8 mouse cellular contexts compared by ENCODE assay signal in the genomic region with DNA sequence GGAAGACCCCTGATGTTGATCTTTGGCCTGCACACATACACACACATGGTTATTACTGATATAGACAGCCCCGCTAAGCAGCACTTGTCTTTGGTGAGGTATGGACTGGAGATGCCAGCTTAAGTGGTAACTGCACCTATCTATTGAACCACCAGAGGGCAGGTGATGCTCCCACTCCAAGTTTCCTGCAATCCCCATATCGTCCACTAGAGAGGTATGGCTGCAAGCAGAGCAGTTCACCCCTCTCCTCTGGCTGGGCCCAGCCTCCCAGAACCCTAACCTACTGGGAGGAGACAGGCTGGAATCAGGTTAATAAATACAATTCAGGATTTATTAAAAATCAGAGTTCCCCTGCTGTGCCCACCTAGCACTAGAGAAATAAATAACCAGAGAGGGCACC. TPM values are rescaled to one million over a fixed set of nuclear protein-coding genes. Genes with fewer than 3 reads are reported as not detected.
DNase-seq lines count a peak whose midpoint lies in the region; ATAC-seq and TF ChIP-seq lines count a peak whose summit lies in the region.

No protein-coding gene starts in this region.

- DNase-seq in MN1 (ENCODE audit: low spot score): peak; percentile 89
- DNase-seq in cerebellum, adult 2 months: peak; percentile 79 to 84
- DNase-seq in layer of hippocampus, postnatal 10 days (ENCODE audit: low spot score in 2 of 2): peak; percentile 81 to 86
- peak; percentile 89 for DNase-seq in lung, postnatal 25 days (ENCODE audit: low spot score)
- DNase-seq in retina, embryonic 14.5 days (ENCODE audit: low spot score): peak; percentile 94
- peak; percentile 82 for DNase-seq in urinary bladder, postnatal 14 days (ENCODE audit: low spot score)

- H3K9me3 ChIP-seq in hindbrain, embryonic 13.5 days: no peaks in the 10 kb centered on the region

- H3K4me1 ChIP-seq in cerebellum, adult 2 months (ENCODE audit: control insufficient read depth, insufficient read depth, low read length): no peaks in the 10 kb centered on the region; the same call in 1 of the 2 replicates
- peaks cover 62% of the 10 kb centered on the region for H3K4me1 ChIP-seq in hindbrain, embryonic 13.5 days (replicated peaks)

- peak; percentile 98 for TF ChIP-seq CTCF in cerebellum, adult 2 months (IDR thresholded peaks at IDR 0.05; ENCODE audit: borderline replicate concordance, insufficient read depth, low read depth, low read length)

- no peak overlapping the region for H3K4me2 ChIP-seq in hindbrain, embryonic 13.5 days

- H3K9ac ChIP-seq in hindbrain, embryonic 13.5 days: no peak overlapping the region

- no peak overlapping the region for H3K27ac ChIP-seq in cerebellum, adult 2 months (ENCODE audit: insufficient read depth, low read length)
- H3K27ac ChIP-seq in hindbrain, embryonic 13.5 days: 0 out of 2 replicates have a peak overlapping the region, but pooled peaks have one; percentile 15

- WGBS in cerebellum, adult 2 months: 14% methylated on average over 2 of the region's 2 CpGs
- WGBS in hindbrain, embryonic 13.5 days: 28% methylated on average over 2 of the region's 2 CpGs

- H3K4me3 ChIP-seq in cerebellum, adult 2 months (replicated peaks; ENCODE audit: insufficient read depth, low read depth, low read length): no peak overlapping the region
- no peak overlapping the region for H3K4me3 ChIP-seq in hindbrain, embryonic 13.5 days

- peaks cover 77% of the 10 kb centered on the region for H3K36me3 ChIP-seq in hindbrain, embryonic 13.5 days

- no peaks in the 10 kb centered on the region for H3K27me3 ChIP-seq in cerebellum, adult 2 months (ENCODE audit: control insufficient read depth, insufficient read depth, low read length)
- H3K27me3 ChIP-seq in hindbrain, embryonic 13.5 days: no peaks in the 10 kb centered on the region

- no peak for TF ChIP-seq POLR2A in cerebellum, adult 2 months (IDR thresholded peaks at IDR 0.05; ENCODE audit: borderline replicate concordance, insufficient read depth, low read length)

- ATAC-seq in frontal cortex, adult (ENCODE audit: low TSS enrichment): peak; percentile 83
- 0 out of 2 replicates have a peak, but pooled peaks have one; percentile 22 for ATAC-seq in hindbrain, embryonic 13.5 days (ENCODE audit: low FRiP score)

RNA-seq across cellular contexts. Expression of a gene that starts 6.3 kb away (rescaled TPM):
- polyA plus RNA-seq in cerebellum, adult 2 months (2012; rRNA removed): 21.6 and 22.3 TPM in 2 replicates
- 125 and 127 TPM in 2 replicates for polyA plus RNA-seq in hindbrain, embryonic 13.5 days (2015; fragmentation: Nextera tagmentation; extraction: Ambion mirVana)
- 10 to 100 TPM; 47.8 to 48.9 TPM for total RNA-seq in layer of hippocampus, postnatal 10 days (2021)

RNA-seq across cellular contexts. Expression of a gene that starts 17.4 kb away (rescaled TPM):
- 4.8 and 5.8 TPM in 2 replicates for polyA plus RNA-seq in cerebellum, adult 2 months (2012; rRNA removed)
- 6.6 and 6.7 TPM in 2 replicates for polyA plus RNA-seq in hindbrain, embryonic 13.5 days (2015; fragmentation: Nextera tagmentation; extraction: Ambion mirVana)
- 1 to 10 TPM; 6.2 to 6.4 TPM for total RNA-seq in layer of hippocampus, postnatal 10 days (2021)

RNA-seq across cellular contexts. Expression of a gene that starts 17.4 kb away (rescaled TPM):
- 147 and 158 TPM in 2 replicates for polyA plus RNA-seq in cerebellum, adult 2 months (2012; rRNA removed)
- polyA plus RNA-seq in hindbrain, embryonic 13.5 days (2015; fragmentation: Nextera tagmentation; extraction: Ambion mirVana): 7.0 and 8.3 TPM in 2 replicates
- 10 to 100 TPM; 37.0 to 38.8 TPM for total RNA-seq in layer of hippocampus, postnatal 10 days (2021)

RNA-seq across cellular contexts. Expression of a gene that starts 24.3 kb away (rescaled TPM):
- 1,121 and 1,182 TPM in 2 replicates for polyA plus RNA-seq in cerebellum, adult 2 months (2012; rRNA removed)
- 913 and 965 TPM in 2 replicates for polyA plus RNA-seq in hindbrain, embryonic 13.5 days (2015; fragmentation: Nextera tagmentation; extraction: Ambion mirVana)
- total RNA-seq in layer of hippocampus, postnatal 10 days (2021): 100 to 1,000 TPM; 878 to 942 TPM

RNA-seq across cellular contexts. Expression of a gene that starts 29.1 kb away (rescaled TPM):
- polyA plus RNA-seq in cerebellum, adult 2 months (2012; rRNA removed): 36.6 and 38.1 TPM in 2 replicates
- polyA plus RNA-seq in hindbrain, embryonic 13.5 days (2015; fragmentation: Nextera tagmentation; extraction: Ambion mirVana): 53.2 TPM in 2 replicates
- 10 to 100 TPM; 40.9 to 42.2 TPM for total RNA-seq in layer of hippocampus, postnatal 10 days (2021)

Comparison
In these comparisons a context has a peak if more than half of its experiments do, and no peak if none do; other contexts are left out.
1. RNA of a gene that starts 17.4 kb away (polyA plus RNA-seq): 147 to 158 TPM in cerebellum, adult 2 months; 7.0 to 8.3 TPM in hindbrain, embryonic 13.5 days; every median in the first group is over 10 times any median in the second.
2. Peak in every context shown above with its lines, with median percentiles within 50 percentile points of each other: DNase-seq.